Mouse (Mus musculus) midbrain, postnatal 0 days (tissue): ENCODE measurements at regions not wholly inside any gene's neighbourhood (a gene's known extent, or its start where the extent isn't known, plus 50 kb on each side); places are given as distances from the start of the nearest gene placed in this dataset.

Source experiments
- ATAC-seq: fragments of 200-750 bp; cut with Nextera tagmentation; 2 replicates; pipeline ENCODE4 v1.8.0; 2017; ENCODE audit warnings: moderate number of reproducible peaks, mild to moderate bottlenecking, moderate TSS enrichment, moderate library complexity; ENCODE audit not compliant: low FRiP score
- DNase-seq: peaks from one replicate; pipeline ENCODE4 v3.0.0-alpha.2; 2015; ENCODE audit warnings: low spot score
- H3K27ac ChIP-seq: fragments of 300-500 bp; sonication (generic); 2 replicates; pipeline ENCODE4 v1.5.1; 2014; ENCODE audit warnings: low read depth, mild to moderate bottlenecking, low read length, mixed read lengths
- H3K27me3 ChIP-seq: fragments of 300-500 bp; sonication (generic); 2 replicates; pipeline ENCODE4 v1.6.1; 2014; ENCODE audit warnings: low read length, control low read depth, mixed read lengths; ENCODE audit not compliant: insufficient read depth
- H3K36me3 ChIP-seq: fragments of 300-500 bp; sonication (generic); 2 replicates; pipeline ENCODE4 v1.6.1; 2014; ENCODE audit warnings: low read length, control low read depth, mixed read lengths; ENCODE audit not compliant: insufficient read depth
- H3K4me1 ChIP-seq: fragments of 300-500 bp; sonication (generic); 2 replicates; pipeline ENCODE4 v1.6.1; 2014; ENCODE audit warnings: mild to moderate bottlenecking, control low read depth, antibody characterized with exemption, low read length, mixed read lengths; ENCODE audit not compliant: insufficient read depth
- H3K4me2 ChIP-seq: fragments of 300-500 bp; sonication (generic); 2 replicates; pipeline ENCODE4 v1.6.1; 2014; ENCODE audit warnings: low read depth, mild to moderate bottlenecking, low read length, mixed read lengths; ENCODE audit not compliant: poor library complexity, severe bottlenecking
- H3K4me3 ChIP-seq: fragments of 300-500 bp; sonication (generic); 2 replicates; pipeline ENCODE4 v1.5.1; 2014; ENCODE audit warnings: low read depth, mild to moderate bottlenecking, low read length, moderate library complexity
- H3K9ac ChIP-seq: fragments of 300-500 bp; sonication (generic); replicated peaks from 2 replicates; pipeline ENCODE4 v1.6.1; 2014; ENCODE audit warnings: mild to moderate bottlenecking, low read length, moderate library complexity, mixed read lengths; ENCODE audit not compliant: poor library complexity, severe bottlenecking
- H3K9me3 ChIP-seq: fragments of 300-500 bp; sonication (generic); 2 replicates; pipeline ENCODE4 v1.6.1; 2016; ENCODE audit warnings: low read length, control low read depth
- CTCF ChIP-seq: IDR thresholded peaks from 2 replicates; pipeline ENCODE4 v1.5.1; 2016; ENCODE audit warnings: antibody characterized with exemption, mild to moderate bottlenecking
- WGBS: fragments of 180-500 bp; shearing (Covaris S2); extraction: QIAGEN DNeasy Blood & Tissue Kit; methylation state at CpG from one replicate; pipeline ENCODE4 v1.1.7; 2014; 5-methylcytosine and 5-hydroxymethylcytosine counted together

GRCm38 (mm10) chr2:45756395-45756794 lies 639.2 kb upstream of the Zeb2 start:
- DNase-seq = no peak
- H3K27ac ChIP-seq = no peak overlapping the region
- no peak for TF ChIP-seq CTCF
- H3K4me1 ChIP-seq = no peaks in the 10 kb centered on the region
- H3K9ac ChIP-seq = no peak overlapping the region
- no peaks in the 10 kb centered on the region for H3K27me3 ChIP-seq
- H3K36me3 ChIP-seq = no peaks in the 10 kb centered on the region
- no peak overlapping the region for H3K4me3 ChIP-seq
- H3K4me2 ChIP-seq = no peak overlapping the region
- WGBS = 81% methylated on average over 3 of the region's 3 CpGs
- no peaks in the 10 kb centered on the region for H3K9me3 ChIP-seq
- no peak for ATAC-seq

GRCm38 (mm10) chr2:45751746-45752145 lies 634.6 kb upstream of the Zeb2 start:
- WGBS = 44% methylated on average over 2 of the region's 2 CpGs
- no peaks in the 10 kb centered on the region for H3K4me1 ChIP-seq
- H3K36me3 ChIP-seq = no peaks in the 10 kb centered on the region
- H3K27ac ChIP-seq = no peak overlapping the region
- no peak for ATAC-seq
- no peak overlapping the region for H3K4me2 ChIP-seq
- no peak for DNase-seq
- no peak overlapping the region for H3K9ac ChIP-seq
- no peak for TF ChIP-seq CTCF
- H3K4me3 ChIP-seq = no peak overlapping the region
- no peaks in the 10 kb centered on the region for H3K9me3 ChIP-seq
- no peaks in the 10 kb centered on the region for H3K27me3 ChIP-seq

GRCm38 (mm10) chr2:45749379-45749778 lies 632.2 kb upstream of the Zeb2 start:
- no peak for DNase-seq
- Histone ChIP-seq H3K9ac (no peak overlapping the region), H3K27me3 (no peaks in the 10 kb centered on the region), H3K36me3 (no peaks in the 10 kb centered on the region), H3K4me2 (no peak overlapping the region), H3K27ac (no peak overlapping the region), H3K4me3 (no peak overlapping the region), H3K4me1 (no peaks in the 10 kb centered on the region), H3K9me3 (no peaks in the 10 kb centered on the region)
- no peak for TF ChIP-seq CTCF
- 72% methylated on average over 2 of the region's 2 CpGs for WGBS
- no peak for ATAC-seq

GRCm38 (mm10) chr2:45747263-45748236 lies 630.4 kb upstream of the Zeb2 start:
- no peak overlapping the region for H3K9ac ChIP-seq
- DNase-seq (no peak), ATAC-seq (no peak)
- no peak for TF ChIP-seq CTCF
- WGBS = 73% methylated on average over 7 of the region's 7 CpGs
- H3K4me2 ChIP-seq = no peak overlapping the region
- no peak overlapping the region for H3K4me3 ChIP-seq
- H3K27me3 ChIP-seq = no peaks in the 10 kb centered on the region
- H3K36me3 ChIP-seq = no peaks in the 10 kb centered on the region
- no peak overlapping the region for H3K27ac ChIP-seq
- H3K9me3 ChIP-seq = no peaks in the 10 kb centered on the region
- H3K4me1 ChIP-seq = no peaks in the 10 kb centered on the region

- TF ChIP-seq CTCF = no peak
- DNase-seq = no peak
Measured at GRCm38 (mm10) chr2:45746606-45747005, 629.4 kb upstream of the Zeb2 start.

GRCm38 (mm10) chr2:45736278-45736677 lies 619.1 kb upstream of the Zeb2 start:
- ATAC-seq (no peak), DNase-seq (no peak)
- Histone ChIP-seq H3K9ac (no peak overlapping the region), H3K27ac (no peak overlapping the region), H3K27me3 (no peaks in the 10 kb centered on the region), H3K4me1 (no peaks in the 10 kb centered on the region), H3K9me3 (no peaks in the 10 kb centered on the region), H3K4me3 (no peak overlapping the region), H3K36me3 (no peaks in the 10 kb centered on the region), H3K4me2 (no peak overlapping the region)
- TF ChIP-seq CTCF = no peak
- WGBS = 33% methylated on average over 2 of the region's 2 CpGs

More at GRCm38 (mm10) chr2:45746606-45747005, 629.4 kb upstream of the Zeb2 start:
- no peak overlapping the region for H3K27ac ChIP-seq
- H3K4me1 ChIP-seq = no peaks in the 10 kb centered on the region
- H3K36me3 ChIP-seq = no peaks in the 10 kb centered on the region
- H3K9ac ChIP-seq = no peak overlapping the region
- no peaks in the 10 kb centered on the region for H3K9me3 ChIP-seq
- no peak for ATAC-seq
- WGBS = 90% methylated on average over 4 of the region's 4 CpGs
- H3K27me3 ChIP-seq = no peaks in the 10 kb centered on the region
- no peak overlapping the region for H3K4me3 ChIP-seq
- no peak overlapping the region for H3K4me2 ChIP-seq
